Mouse (Mus musculus): ENCODE measurements around the gene Gm8882. TPM values are rescaled to one million over a fixed set of nuclear protein-coding genes. Genes with fewer than 3 reads are reported as not detected.
"Not testable (repeated sequence)": the region's sequence is repeated elsewhere in the genome, so short reads cannot be mapped to it uniquely, and the experiment has no call there.

Gene Gm8882
- not detected for total RNA-seq (2021)
- long read RNA-seq, experiment 1 = 0 reads
- long read RNA-seq, experiment 2 = 0 reads

- DNase-seq (ENCODE audit: low spot score in 2 of 2); H3K27ac ChIP-seq; H3K4me3 ChIP-seq: not testable (repeated sequence)
Measured at GRCm38 (mm10) chr6:132364034-132364433, at the start of gene Gm8882. Gm8882 (minus strand) TSS chr6:132364134.

DNA sequence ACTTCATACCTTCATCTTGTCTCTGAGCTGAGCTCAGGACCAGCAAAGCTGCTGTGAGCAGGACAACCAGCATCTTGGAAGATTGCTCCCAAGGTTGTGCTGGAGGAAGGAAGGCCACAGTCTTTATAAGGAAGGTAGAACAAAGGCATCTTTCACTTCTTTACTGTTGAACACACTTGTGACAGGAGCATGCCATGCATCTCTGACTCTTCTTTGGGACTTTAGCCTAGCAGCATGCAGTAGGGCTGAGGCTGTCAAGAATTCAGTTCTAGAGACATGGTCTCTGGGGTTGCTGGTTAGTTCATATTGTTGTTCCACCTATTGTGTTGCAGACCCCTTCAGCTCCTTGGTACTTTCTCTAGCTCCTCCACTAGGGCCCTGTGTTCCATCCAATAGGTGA, 49.3 kb downstream of the Gm8882 start, which contains the start of gene Prpmp5:
Gene Prpmp5 (minus strand): TSS at position 101 of the 400 bp plus-strand sequence.
- not testable (repeated sequence) for H3K27ac ChIP-seq; DNase-seq (ENCODE audit: low spot score in 2 of 2); H3K4me3 ChIP-seq

Other genes starting within 250 kb of the Gm8882 start
- not detected for gene Prb1, start 153.6 kb downstream of the Gm8882 start, total RNA-seq (2021)
- not detected for gene Prpmp5, start 49.4 kb downstream of the Gm8882 start, total RNA-seq (2021)
- gene Prh1, start 205.7 kb upstream of the Gm8882 start, total RNA-seq (2021) = not detected
- gene Prp2, start 231.8 kb upstream of the Gm8882 start, total RNA-seq (2021) = not detected

Data from layer of hippocampus, adult 2 months (tissue).